In the genomic region with DNA sequence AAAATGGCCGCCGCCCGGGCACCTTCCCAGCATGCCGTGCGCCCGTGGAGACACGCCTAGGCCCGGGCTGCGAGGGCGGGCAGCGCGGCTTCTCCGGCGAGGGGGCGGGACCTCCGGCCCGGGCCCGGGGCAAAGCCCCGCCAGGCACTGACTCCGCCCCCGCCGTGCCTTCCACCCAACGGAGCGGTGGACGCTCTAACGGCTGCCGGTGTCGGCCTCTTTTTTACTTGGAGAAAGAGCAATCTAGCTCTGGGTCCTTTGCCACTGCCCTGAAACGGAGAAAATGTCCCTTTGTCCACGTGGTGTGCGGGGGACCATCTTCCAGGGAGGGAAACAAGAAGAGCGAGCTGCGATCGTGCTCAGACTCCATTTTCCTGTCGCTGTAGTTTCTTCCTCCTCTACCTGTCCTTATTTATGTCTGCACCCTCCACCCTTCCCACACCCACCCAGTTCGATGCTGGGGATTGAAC, we compare ENCODE assay signal across 8 mouse cellular contexts. TPM values are rescaled to one million over a fixed set of nuclear protein-coding genes. Genes with fewer than 3 reads are reported as not detected.
A peak's percentile ranks its signal among the peaks of the same experiment; 100 is the strongest.
DNase-seq lines count a peak whose midpoint lies in the region; ATAC-seq and TF ChIP-seq lines count a peak whose summit lies in the region.

A gene (minus strand): TSS at position 58 of the 470 bp plus-strand sequence.

- peak; percentile 44; the same call in 1 of the 2 replicates for TF ChIP-seq EP300 in heart, adult 2 months (IDR thresholded peaks at IDR 0.05; ENCODE audit: insufficient read depth, low read depth, low read length)

- peaks cover 13% of the 10 kb centered on the region for H3K79me2 ChIP-seq in heart, adult 2 months (replicated peaks; ENCODE audit: control insufficient read depth, insufficient read depth, low read length)

- intact Hi-C loops in heart, adult 2 months (cut with DNase I) = loop anchor here (5.0 kb wide), 1 partner anchor 110 kb away; a partner anchor contains a TSS

- H3K9ac ChIP-seq in embryonic facial prominence, embryonic 13.5 days = peak within 1 kb of the TSS; percentile 99
- H3K9ac ChIP-seq in heart, adult 2 months (ENCODE audit: low read depth, low read length) = peak within 1 kb of the TSS; percentile 96
- H3K9ac ChIP-seq in limb, embryonic 13.5 days = peak within 1 kb of the TSS; percentile 99
- H3K9ac ChIP-seq in midbrain, embryonic 15.5 days = peak within 1 kb of the TSS; percentile 99

- WGBS in embryonic facial prominence, embryonic 13.5 days = under 1% methylated on average over 35 of the region's 36 CpGs
- WGBS in heart, adult 2 months = under 1% methylated on average over 36 of the region's 36 CpGs
- WGBS in limb, embryonic 13.5 days = under 1% methylated on average over 36 of the region's 36 CpGs
- 0% methylated on average over 36 of the region's 36 CpGs for WGBS in midbrain, embryonic 15.5 days

- peak; percentile 90 for DNase-seq in 416B (ENCODE audit: low read depth)
- DNase-seq in adrenal gland, postnatal 4 days (ENCODE audit: low spot score in 2 of 2) = peak; percentile 86 to 90
- DNase-seq in heart, adult 2 months = peak; percentile 97
- DNase-seq in kidney, adult 8-10 months = peak; percentile 92 to 94
- peak; percentile 89 to 95 for DNase-seq in spleen, adult 18-20 months

- peak within 1 kb of the TSS; percentile 69 for H3K4me2 ChIP-seq in embryonic facial prominence, embryonic 13.5 days
- peak within 1 kb of the TSS; percentile 67 for H3K4me2 ChIP-seq in limb, embryonic 13.5 days (replicated peaks)
- H3K4me2 ChIP-seq in midbrain, embryonic 15.5 days = peak within 1 kb of the TSS; percentile 71

- H3K36me3 ChIP-seq in embryonic facial prominence, embryonic 13.5 days = peaks cover 14% of the 10 kb centered on the region
- H3K36me3 ChIP-seq in heart, adult 2 months (ENCODE audit: control insufficient read depth, insufficient read depth, low read length) = peaks cover 32% of the 10 kb centered on the region
- H3K36me3 ChIP-seq in limb, embryonic 13.5 days = peaks cover 9% of the 10 kb centered on the region
- H3K36me3 ChIP-seq in midbrain, embryonic 15.5 days (replicated peaks) = no peaks in the 10 kb centered on the region

- H3K4me1 ChIP-seq in embryonic facial prominence, embryonic 13.5 days = peaks cover 26% of the 10 kb centered on the region
- peaks cover 3% of the 10 kb centered on the region for H3K4me1 ChIP-seq in heart, adult 2 months (ENCODE audit: control insufficient read depth, insufficient read depth, low read length)
- peaks cover 36% of the 10 kb centered on the region for H3K4me1 ChIP-seq in limb, embryonic 13.5 days
- H3K4me1 ChIP-seq in midbrain, embryonic 15.5 days = peaks cover 42% of the 10 kb centered on the region

- peak; percentile 97 for TF ChIP-seq POLR2A in heart, adult 2 months (IDR thresholded peaks at IDR 0.05; ENCODE audit: insufficient read depth, low read depth, low read length)

- H3K9me3 ChIP-seq in embryonic facial prominence, embryonic 13.5 days = no peaks in the 10 kb centered on the region
- no peaks in the 10 kb centered on the region for H3K9me3 ChIP-seq in limb, embryonic 13.5 days
- no peaks in the 10 kb centered on the region for H3K9me3 ChIP-seq in midbrain, embryonic 15.5 days

- no peak for TF ChIP-seq CTCF in heart, adult 2 months (IDR thresholded peaks at IDR 0.05)

- no peaks in the 10 kb centered on the region for H3K27me3 ChIP-seq in embryonic facial prominence, embryonic 13.5 days
- H3K27me3 ChIP-seq in heart, adult 2 months (ENCODE audit: control insufficient read depth, insufficient read depth, low read length) = no peaks in the 10 kb centered on the region
- H3K27me3 ChIP-seq in limb, embryonic 13.5 days = no peaks in the 10 kb centered on the region
- no peaks in the 10 kb centered on the region for H3K27me3 ChIP-seq in midbrain, embryonic 15.5 days (replicated peaks)

- peak within 1 kb of the TSS; percentile 98 for H3K4me3 ChIP-seq in embryonic facial prominence, embryonic 13.5 days
- peak within 1 kb of the TSS; percentile 83 for H3K4me3 ChIP-seq in heart, adult 2 months
- H3K4me3 ChIP-seq in limb, embryonic 13.5 days = peak within 1 kb of the TSS; percentile 98
- H3K4me3 ChIP-seq in midbrain, embryonic 15.5 days = peak within 1 kb of the TSS; percentile 92

- H3K27ac ChIP-seq in embryonic facial prominence, embryonic 13.5 days = peak within 1 kb of the TSS; percentile 98
- peak within 1 kb of the TSS; percentile 90 for H3K27ac ChIP-seq in heart, adult 2 months
- H3K27ac ChIP-seq in limb, embryonic 13.5 days = peak within 1 kb of the TSS; percentile 98
- H3K27ac ChIP-seq in midbrain, embryonic 15.5 days = peak within 1 kb of the TSS; percentile 95

- peak; percentile 92 for ATAC-seq in embryonic facial prominence, embryonic 13.5 days (ENCODE audit: insufficient number of reproducible peaks, insufficient read depth, low FRiP score, low TSS enrichment, low read depth)
- peak; percentile 97 for ATAC-seq in limb, embryonic 13.5 days (ENCODE audit: low FRiP score, low read depth)
- ATAC-seq in midbrain, embryonic 15.5 days (replicated peaks) = peak; percentile 94

RNA-seq across cellular contexts. Expression of the gene that starts here (rescaled TPM):
- total RNA-seq in adrenal gland, postnatal 4 days (2021) = 100 to 1,000 TPM in 1 of 2 experiments, 10 to 100 TPM in 1; 92.6 to 110 TPM
- 160 and 162 TPM in 2 replicates for polyA plus RNA-seq in embryonic facial prominence, embryonic 13.5 days (2015; fragmentation: Nextera tagmentation; extraction: Ambion mirVana)
- 10 to 100 TPM; 32.1 to 36.0 TPM for total RNA-seq in heart, adult 2 months (2021)
- 8.1 and 17.2 TPM in 2 replicates for polyA plus RNA-seq in heart, adult 2 months (2012; rRNA removed)
- polyA plus RNA-seq in limb, embryonic 13.5 days (2015; fragmentation: Nextera tagmentation; extraction: Ambion mirVana) = 133 and 145 TPM in 2 replicates
- polyA plus RNA-seq in midbrain, embryonic 15.5 days (2015; fragmentation: Nextera tagmentation; extraction: Ambion mirVana) = 129 and 143 TPM in 2 replicates

Comparison
In these comparisons a context has a peak if more than half of its experiments do, and no peak if none do; other contexts are left out.
1. Peak in every context shown above with its lines: DNase-seq, ATAC-seq, H3K4me3 ChIP-seq and H3K27ac ChIP-seq.